Mouse (Mus musculus): ENCODE measurements around the gene Awat2. TPM values are rescaled to one million over a fixed set of nuclear protein-coding genes. Genes with fewer than 3 reads are reported as not detected.
A peak's percentile ranks its signal among the peaks of the same experiment; 100 is the strongest.

The Awat2 gene
- polyA plus RNA-seq, 1 experiment from 2014 or later, result 0.39 TPM

GRCm38 (mm10) chrX:100409245-100409644, 33.3 kb downstream of the Awat2 start:
- no peaks in the 10 kb centered on the region for H3K9me3 ChIP-seq (ENCODE audit: control insufficient read depth, low read length)
- DNase-seq (ENCODE audit: low spot score), result no peak
- no peak overlapping the region for H3K4me3 ChIP-seq (replicated peaks; ENCODE audit: low read length)
- H3K4me2 ChIP-seq (replicated peaks), result no peak overlapping the region
- H3K9ac ChIP-seq, result no peak overlapping the region
- H3K27ac ChIP-seq, result no peak overlapping the region
- no peaks in the 10 kb centered on the region for H3K36me3 ChIP-seq (replicated peaks; ENCODE audit: control insufficient read depth, insufficient read depth)
- no peaks in the 10 kb centered on the region for H3K4me1 ChIP-seq (replicated peaks; ENCODE audit: control insufficient read depth, insufficient read depth, low read length)
- no peak for ATAC-seq (ENCODE audit: low FRiP score)
- no peaks in the 10 kb centered on the region for H3K27me3 ChIP-seq (ENCODE audit: control insufficient read depth, insufficient read depth, low read length)
- WGBS, result 78% methylated on average over 1 of the region's 1 CpGs

- H3K27me3 ChIP-seq (ENCODE audit: control insufficient read depth, insufficient read depth, low read length), result no peaks in the 10 kb centered on the region; the same call in 1 of the 2 replicates
- H3K9me3 ChIP-seq (ENCODE audit: control insufficient read depth, low read length), result no peaks in the 10 kb centered on the region
- H3K4me2 ChIP-seq (replicated peaks), result no peak overlapping the region
- no peak overlapping the region for H3K9ac ChIP-seq
- DNase-seq (ENCODE audit: low spot score) (no peak), ATAC-seq (ENCODE audit: low FRiP score) (no peak)
- WGBS, result 85% methylated on average over 5 of the region's 5 CpGs
- no peak overlapping the region for H3K4me3 ChIP-seq (replicated peaks; ENCODE audit: low read length)
- H3K36me3 ChIP-seq (replicated peaks; ENCODE audit: control insufficient read depth, insufficient read depth), result no peaks in the 10 kb centered on the region
- no peaks in the 10 kb centered on the region for H3K4me1 ChIP-seq (replicated peaks; ENCODE audit: control insufficient read depth, insufficient read depth, low read length)
- no peak overlapping the region for H3K27ac ChIP-seq
Measured at GRCm38 (mm10) chrX:100401657-100402056, 40.9 kb downstream of the Awat2 start.

- Histone ChIP-seq H3K27me3 (ENCODE audit: control insufficient read depth, insufficient read depth, low read length) (no peaks in the 10 kb centered on the region; the same call in 1 of the 2 replicates), H3K9ac (no peak overlapping the region), H3K4me1 (replicated peaks; ENCODE audit: control insufficient read depth, insufficient read depth, low read length) (no peaks in the 10 kb centered on the region), H3K9me3 (ENCODE audit: control insufficient read depth, low read length) (no peaks in the 10 kb centered on the region), H3K4me3 (replicated peaks; ENCODE audit: low read length) (no peak overlapping the region), H3K4me2 (replicated peaks) (no peak overlapping the region), H3K36me3 (replicated peaks; ENCODE audit: control insufficient read depth, insufficient read depth) (no peaks in the 10 kb centered on the region), H3K27ac (no peak overlapping the region)
- ATAC-seq (ENCODE audit: low FRiP score), result no peak
- no peak for DNase-seq (ENCODE audit: low spot score)
Measured at GRCm38 (mm10) chrX:100400900-100401299, 41.6 kb downstream of the Awat2 start.

GRCm38 (mm10) chrX:100395026-100395425, 47.5 kb downstream of the Awat2 start:
- Histone ChIP-seq H3K4me2 (replicated peaks) (no peak overlapping the region), H3K36me3 (replicated peaks; ENCODE audit: control insufficient read depth, insufficient read depth) (no peaks in the 10 kb centered on the region), H3K4me1 (replicated peaks; ENCODE audit: control insufficient read depth, insufficient read depth, low read length) (no peaks in the 10 kb centered on the region), H3K9ac (no peak overlapping the region), H3K27me3 (ENCODE audit: control insufficient read depth, insufficient read depth, low read length) (no peaks in the 10 kb centered on the region), H3K9me3 (ENCODE audit: control insufficient read depth, low read length) (no peaks in the 10 kb centered on the region), H3K27ac (no peak overlapping the region), H3K4me3 (replicated peaks; ENCODE audit: low read length) (no peak overlapping the region)
- WGBS, result 88% methylated on average over 8 of the region's 8 CpGs
- no peak for DNase-seq (ENCODE audit: low spot score)
- no peak for ATAC-seq (ENCODE audit: low FRiP score)

- Histone ChIP-seq H3K27ac (no peak overlapping the region), H3K27me3 (ENCODE audit: control insufficient read depth, insufficient read depth, low read length) (no peaks in the 10 kb centered on the region), H3K4me2 (replicated peaks) (no peak overlapping the region), H3K9me3 (ENCODE audit: control insufficient read depth, low read length) (no peaks in the 10 kb centered on the region), H3K4me3 (replicated peaks; ENCODE audit: low read length) (no peak overlapping the region), H3K4me1 (replicated peaks; ENCODE audit: control insufficient read depth, insufficient read depth, low read length) (no peaks in the 10 kb centered on the region), H3K9ac (no peak overlapping the region), H3K36me3 (replicated peaks; ENCODE audit: control insufficient read depth, insufficient read depth) (no peaks in the 10 kb centered on the region)
- DNase-seq (ENCODE audit: low spot score), result peak; percentile 24
- no peak; the same call in 1 of the 2 replicates for ATAC-seq (ENCODE audit: low FRiP score)
- 45% methylated on average over 7 of the region's 7 CpGs for WGBS
Measured at GRCm38 (mm10) chrX:100394223-100394861, 48.2 kb downstream of the Awat2 start.

GRCm38 (mm10) chrX:100392304-100392703, 50.2 kb downstream of the Awat2 start:
- ATAC-seq (ENCODE audit: low FRiP score), result no peak
- no peaks in the 10 kb centered on the region for H3K4me1 ChIP-seq (replicated peaks; ENCODE audit: control insufficient read depth, insufficient read depth, low read length)
- WGBS, result 28% methylated on average over 6 of the region's 6 CpGs

GRCm38 (mm10) chrX:100389887-100390286, 52.6 kb downstream of the Awat2 start:
- Histone ChIP-seq H3K27me3 (ENCODE audit: control insufficient read depth, insufficient read depth, low read length) (no peaks in the 10 kb centered on the region), H3K9ac (no peak overlapping the region), H3K4me3 (replicated peaks; ENCODE audit: low read length) (no peak overlapping the region), H3K9me3 (ENCODE audit: control insufficient read depth, low read length) (no peaks in the 10 kb centered on the region), H3K4me2 (replicated peaks) (no peak overlapping the region), H3K36me3 (replicated peaks; ENCODE audit: control insufficient read depth, insufficient read depth) (no peaks in the 10 kb centered on the region), H3K4me1 (replicated peaks; ENCODE audit: control insufficient read depth, insufficient read depth, low read length) (no peaks in the 10 kb centered on the region), H3K27ac (no peak overlapping the region)
- DNase-seq (ENCODE audit: low spot score) (no peak), ATAC-seq (ENCODE audit: low FRiP score) (no peak)
- WGBS, result 83% methylated on average over 1 of the region's 1 CpGs

More at GRCm38 (mm10) chrX:100392304-100392703, 50.2 kb downstream of the Awat2 start:
- H3K4me2 ChIP-seq (replicated peaks), result no peak overlapping the region
- H3K9me3 ChIP-seq (ENCODE audit: control insufficient read depth, low read length), result no peaks in the 10 kb centered on the region
- no peaks in the 10 kb centered on the region for H3K27me3 ChIP-seq (ENCODE audit: control insufficient read depth, insufficient read depth, low read length)
- no peak overlapping the region for H3K27ac ChIP-seq
- no peaks in the 10 kb centered on the region for H3K36me3 ChIP-seq (replicated peaks; ENCODE audit: control insufficient read depth, insufficient read depth)
- DNase-seq (ENCODE audit: low spot score), result peak; percentile 35
- no peak overlapping the region for H3K4me3 ChIP-seq (replicated peaks; ENCODE audit: low read length)
- H3K9ac ChIP-seq, result no peak overlapping the region

GRCm38 (mm10) chrX:100356974-100357373, 85.5 kb downstream of the Awat2 start:
- no peak overlapping the region for H3K27ac ChIP-seq
- ATAC-seq (ENCODE audit: low FRiP score) (no peak), DNase-seq (ENCODE audit: low spot score) (no peak)
- 97% methylated on average over 2 of the region's 2 CpGs for WGBS
- H3K9ac ChIP-seq, result no peak overlapping the region
- no peaks in the 10 kb centered on the region for H3K9me3 ChIP-seq (ENCODE audit: control insufficient read depth, low read length)
- no peaks in the 10 kb centered on the region for H3K36me3 ChIP-seq (replicated peaks; ENCODE audit: control insufficient read depth, insufficient read depth)
- H3K4me3 ChIP-seq (replicated peaks; ENCODE audit: low read length), result no peak overlapping the region
- no peaks in the 10 kb centered on the region for H3K4me1 ChIP-seq (replicated peaks; ENCODE audit: control insufficient read depth, insufficient read depth, low read length)
- no peak overlapping the region for H3K4me2 ChIP-seq (replicated peaks)
- peaks cover 7% of the 10 kb centered on the region for H3K27me3 ChIP-seq (ENCODE audit: control insufficient read depth, insufficient read depth, low read length)
